Mouse (Mus musculus) kidney, adult 2 months (tissue): ENCODE data around the gene Proser2.

Source experiments
- CTCF ChIP-seq: fragments of 200-500 bp; conservative IDR thresholded peaks from 2 replicates; pipeline ENCODE4 v1.5.1; 2011; ENCODE audit warnings: low read depth, mild to moderate bottlenecking, control low read depth, low read length, moderate library complexity, mixed read lengths; ENCODE audit not compliant: insufficient read depth, insufficient read length
- POLR2A ChIP-seq: fragments of 200-500 bp; IDR thresholded peaks from one replicate; pipeline ENCODE4 v1.6.1; 2011; ENCODE audit warnings: low read depth, low read length, control low read depth

DNA sequence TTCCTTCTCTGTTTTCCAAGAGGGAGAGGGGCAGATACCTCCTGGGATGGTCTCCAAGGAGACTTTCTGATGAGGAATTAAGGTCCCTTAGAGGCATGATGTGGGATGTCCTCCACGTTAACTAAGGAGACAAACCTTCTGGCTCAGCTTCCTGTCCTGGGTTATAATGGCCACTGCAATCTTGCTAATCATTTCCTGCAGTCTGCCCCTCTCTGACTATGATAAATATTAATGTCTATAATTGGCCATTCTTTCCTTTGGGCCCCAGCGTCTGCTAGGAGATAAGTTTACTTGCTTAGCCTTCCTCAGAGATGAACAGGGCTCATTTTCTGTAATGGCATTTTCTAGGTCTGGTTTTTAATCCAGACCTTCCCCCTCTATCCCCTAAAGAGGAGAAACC is 29.7 kb upstream of the Proser2 start:
- TF ChIP-seq POLR2A (no peak), CTCF (no peak)
